Mouse (Mus musculus): ENCODE data around the gene Slc12a3. TPM values are rescaled to one million over a fixed set of nuclear protein-coding genes. Genes with fewer than 3 reads are reported as not detected.

Slc12a3 gene
- polyA plus RNA-seq, 1 experiment from 2014 or later: not detected

DNA sequence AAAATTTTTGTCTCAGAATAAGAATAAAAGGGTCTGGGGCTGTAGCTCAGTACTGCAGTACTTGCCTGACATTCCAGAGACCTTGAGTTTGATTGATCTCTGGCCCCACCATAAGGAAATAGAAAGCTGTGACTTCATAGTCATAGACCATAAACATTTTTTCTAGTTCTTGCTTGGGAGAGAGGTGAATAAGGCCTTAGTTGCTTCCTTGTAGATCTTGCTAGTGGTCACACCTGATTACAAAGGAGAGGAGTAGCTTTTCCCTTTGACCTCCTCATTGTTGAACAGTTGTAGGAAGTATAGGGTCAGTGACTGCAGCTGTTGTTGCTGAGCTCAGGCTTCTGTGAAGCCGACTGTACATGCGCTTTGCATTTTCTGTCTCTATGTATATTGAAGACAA lies 24.6 kb upstream of the Slc12a3 start:
- no peak overlapping the region for H3K4me2 ChIP-seq
- no peaks in the 10 kb centered on the region for H3K27me3 ChIP-seq (replicated peaks)
- peaks cover 85% of the 10 kb centered on the region for H3K36me3 ChIP-seq
- H3K4me1 ChIP-seq: peaks cover 19% of the 10 kb centered on the region
- H3K4me3 ChIP-seq: no peak overlapping the region
- ATAC-seq: no peak
- H3K9ac ChIP-seq: no peak overlapping the region
- H3K27ac ChIP-seq: no peak overlapping the region
- WGBS (ENCODE audit: insufficient replicate concordance): 91% methylated on average over 2 of the region's 2 CpGs
- no peaks in the 10 kb centered on the region for H3K9me3 ChIP-seq (replicated peaks)

DNA sequence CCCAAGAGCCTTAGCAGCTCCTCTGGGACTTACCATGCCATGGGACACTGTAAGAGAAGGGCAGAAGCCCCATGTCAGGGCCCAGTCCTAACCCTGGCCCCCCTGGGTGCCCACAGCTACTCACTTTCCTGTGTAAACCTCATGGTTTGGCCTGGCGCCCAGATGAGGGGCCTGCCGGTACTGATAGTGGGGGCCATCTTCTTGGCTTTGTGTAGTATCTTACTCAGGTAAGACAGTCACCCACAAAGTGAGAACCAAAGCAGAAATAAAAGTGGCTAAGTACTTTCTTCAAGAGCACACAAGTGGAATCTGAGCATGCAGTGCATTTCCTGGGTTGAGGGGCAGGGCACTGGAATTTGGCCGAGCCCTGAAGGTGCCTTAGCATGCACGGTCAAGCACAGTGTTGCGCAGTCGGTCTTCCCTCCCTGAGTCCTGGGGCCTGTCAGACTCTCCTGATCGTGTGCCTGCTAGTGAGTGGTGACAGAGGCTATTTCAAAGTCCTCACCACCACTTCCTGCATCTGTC lies 21.9 kb upstream of the Slc12a3 start:
- H3K9me3 ChIP-seq (replicated peaks): no peaks in the 10 kb centered on the region
- 59% methylated on average over 7 of the region's 7 CpGs for WGBS (ENCODE audit: insufficient replicate concordance)
- ATAC-seq: peak; percentile 77

DNA sequence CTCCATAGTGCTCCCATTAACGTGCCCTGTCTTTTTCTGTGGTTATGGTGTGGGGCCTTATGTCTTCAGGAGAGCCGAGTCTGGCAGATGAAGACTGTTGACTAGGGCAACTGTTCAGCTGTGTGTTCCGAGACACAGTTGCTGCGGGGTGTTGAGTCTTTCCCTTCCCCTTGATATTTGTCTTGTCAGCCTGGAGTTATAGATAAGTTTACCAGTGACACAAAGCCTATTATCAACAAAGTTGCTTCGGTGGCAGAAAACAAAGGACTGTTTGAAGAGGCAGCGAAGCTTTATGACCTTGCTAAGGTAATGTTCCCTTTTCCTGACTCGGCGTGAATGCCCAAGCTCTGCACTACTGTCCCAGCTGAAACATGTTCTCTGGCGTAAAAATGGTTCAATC lies 21.3 kb upstream of the Slc12a3 start:
- Histone ChIP-seq H3K27me3 (replicated peaks) (no peaks in the 10 kb centered on the region), H3K4me2 (no peak overlapping the region), H3K27ac (peak overlapping the region; percentile 45; the same call in 1 of the 2 replicates), H3K4me3 (no peak overlapping the region), H3K4me1 (peaks cover 19% of the 10 kb centered on the region), H3K9ac (no peak overlapping the region), H3K36me3 (peaks cover 92% of the 10 kb centered on the region), H3K9me3 (replicated peaks) (no peaks in the 10 kb centered on the region)
- ATAC-seq: peak; percentile 69
- WGBS (ENCODE audit: insufficient replicate concordance): 41% methylated on average over 9 of the region's 9 CpGs

More for the DNA sequence above, 21.9 kb upstream of the Slc12a3 start:
- Histone ChIP-seq H3K4me2 (no peak overlapping the region), H3K36me3 (peaks cover 92% of the 10 kb centered on the region), H3K4me1 (peaks cover 19% of the 10 kb centered on the region), H3K27me3 (replicated peaks) (no peaks in the 10 kb centered on the region), H3K4me3 (no peak overlapping the region), H3K9ac (no peak overlapping the region), H3K27ac (peak overlapping the region; percentile 45; the same call in 1 of the 2 replicates)

DNA sequence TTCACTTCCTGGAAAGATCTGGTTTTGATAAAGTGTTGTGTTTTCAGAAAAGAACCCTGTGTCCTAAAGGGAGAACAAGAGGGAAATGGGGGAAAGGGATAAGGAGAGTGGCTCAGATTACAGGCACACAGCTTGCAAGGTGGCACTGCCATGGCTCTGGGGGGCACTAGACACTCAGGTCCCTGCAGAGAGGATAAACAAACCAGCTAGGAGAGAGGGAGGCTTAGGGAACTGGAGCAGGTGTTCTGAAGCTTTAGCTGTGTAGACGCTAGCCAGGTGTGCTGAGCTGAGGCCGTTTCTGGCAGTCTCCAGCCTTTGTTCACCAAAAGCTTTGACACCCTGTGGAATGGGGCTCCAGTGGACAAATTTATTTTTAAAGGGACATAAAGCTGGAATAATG lies 14.9 kb upstream of the Slc12a3 start:
- H3K4me1 ChIP-seq: no peaks in the 10 kb centered on the region
- H3K36me3 ChIP-seq: peaks cover 57% of the 10 kb centered on the region
- no peak overlapping the region for H3K9ac ChIP-seq
- ATAC-seq: no peak
- no peak overlapping the region for H3K4me2 ChIP-seq
- no peaks in the 10 kb centered on the region for H3K27me3 ChIP-seq (replicated peaks)
- no peak overlapping the region for H3K27ac ChIP-seq
- H3K4me3 ChIP-seq: no peak overlapping the region
- 91% methylated on average over 2 of the region's 2 CpGs for WGBS (ENCODE audit: insufficient replicate concordance)
- no peaks in the 10 kb centered on the region for H3K9me3 ChIP-seq (replicated peaks)

DNA sequence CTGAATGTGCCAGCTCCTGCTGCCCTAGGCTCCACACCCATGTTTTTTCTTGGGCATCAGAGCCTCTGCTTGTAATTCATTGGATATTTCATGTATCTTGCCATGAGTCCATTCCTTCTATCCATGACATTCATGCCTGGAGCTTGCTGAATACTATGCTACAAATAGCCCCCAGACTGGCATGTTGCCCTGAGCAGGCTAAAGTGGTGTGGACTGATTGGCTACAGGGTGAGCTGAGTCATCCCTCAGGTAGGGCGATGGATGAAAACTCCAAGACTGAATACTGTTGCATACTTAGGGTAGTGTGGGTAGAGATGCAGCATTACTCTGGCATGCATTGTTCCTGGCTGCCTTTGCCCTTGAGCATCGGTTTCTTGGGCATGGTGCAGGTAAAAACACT lies 11.8 kb upstream of the Slc12a3 start:
- Histone ChIP-seq H3K36me3 (peaks cover 28% of the 10 kb centered on the region), H3K27ac (no peak overlapping the region), H3K27me3 (replicated peaks) (no peaks in the 10 kb centered on the region), H3K9me3 (replicated peaks) (no peaks in the 10 kb centered on the region), H3K9ac (no peak overlapping the region), H3K4me3 (no peak overlapping the region), H3K4me2 (no peak overlapping the region), H3K4me1 (no peaks in the 10 kb centered on the region)
- ATAC-seq: no peak
- WGBS (ENCODE audit: insufficient replicate concordance): 88% methylated on average over 2 of the region's 2 CpGs

DNA sequence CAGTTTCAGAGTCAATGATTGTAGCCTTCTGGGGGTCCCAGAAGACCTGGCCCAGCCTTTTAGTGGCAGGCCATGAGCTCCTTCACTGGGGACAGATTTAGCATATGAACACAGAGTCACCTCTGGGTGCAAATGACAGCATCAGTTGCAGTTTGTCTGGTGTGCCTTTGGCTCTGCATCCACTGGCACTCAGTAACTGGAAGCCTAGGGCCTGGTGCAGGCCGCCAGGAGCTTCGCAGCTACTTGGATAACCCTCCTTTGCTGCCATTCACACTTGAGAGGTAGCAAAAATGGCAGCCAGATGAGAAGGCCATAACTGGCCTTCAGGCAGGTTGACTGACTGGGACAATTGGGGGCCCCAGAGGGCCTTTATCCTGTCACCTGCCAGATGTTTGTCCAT lies 11.3 kb upstream of the Slc12a3 start:
- Histone ChIP-seq H3K4me1 (no peaks in the 10 kb centered on the region), H3K4me2 (no peak overlapping the region)

DNA sequence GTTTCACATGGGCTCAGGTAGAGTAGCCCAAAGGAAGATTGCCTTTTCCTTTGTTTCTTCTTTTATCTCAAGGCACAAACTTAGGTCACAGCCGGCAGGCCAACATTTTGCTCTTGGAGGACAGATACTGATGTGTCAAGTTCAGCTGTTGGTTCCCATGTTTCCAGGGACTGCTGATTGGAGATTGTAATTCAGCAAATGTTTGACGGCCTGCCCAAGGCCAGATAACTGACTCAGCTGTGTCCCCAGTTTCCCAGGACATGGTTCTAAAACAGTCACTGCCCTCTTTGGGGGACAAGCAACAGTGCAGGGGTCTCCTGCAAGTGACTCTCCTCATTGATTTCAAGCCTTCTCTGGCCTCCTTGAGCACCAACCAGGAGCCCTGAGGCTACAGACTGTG lies 9.0 kb upstream of the Slc12a3 start:
- WGBS (ENCODE audit: insufficient replicate concordance): 63% methylated on average over 2 of the region's 2 CpGs
- no peak overlapping the region for H3K4me3 ChIP-seq
- H3K27ac ChIP-seq: no peak overlapping the region
- no peak overlapping the region for H3K4me2 ChIP-seq
- no peak for ATAC-seq
- H3K27me3 ChIP-seq (replicated peaks): no peaks in the 10 kb centered on the region
- peaks cover 8% of the 10 kb centered on the region; the same call in 1 of the 2 replicates for H3K36me3 ChIP-seq
- H3K9me3 ChIP-seq (replicated peaks): no peaks in the 10 kb centered on the region
- no peaks in the 10 kb centered on the region for H3K4me1 ChIP-seq
- H3K9ac ChIP-seq: no peak overlapping the region

More for the DNA sequence above, 11.3 kb upstream of the Slc12a3 start:
- WGBS (ENCODE audit: insufficient replicate concordance): 80% methylated on average over 2 of the region's 2 CpGs
- no peak overlapping the region for H3K4me3 ChIP-seq
- H3K27ac ChIP-seq: no peak overlapping the region
- H3K27me3 ChIP-seq (replicated peaks): no peaks in the 10 kb centered on the region
- H3K36me3 ChIP-seq: peaks cover 23% of the 10 kb centered on the region
- no peaks in the 10 kb centered on the region for H3K9me3 ChIP-seq (replicated peaks)
- ATAC-seq: no peak
- H3K9ac ChIP-seq: no peak overlapping the region

DNA sequence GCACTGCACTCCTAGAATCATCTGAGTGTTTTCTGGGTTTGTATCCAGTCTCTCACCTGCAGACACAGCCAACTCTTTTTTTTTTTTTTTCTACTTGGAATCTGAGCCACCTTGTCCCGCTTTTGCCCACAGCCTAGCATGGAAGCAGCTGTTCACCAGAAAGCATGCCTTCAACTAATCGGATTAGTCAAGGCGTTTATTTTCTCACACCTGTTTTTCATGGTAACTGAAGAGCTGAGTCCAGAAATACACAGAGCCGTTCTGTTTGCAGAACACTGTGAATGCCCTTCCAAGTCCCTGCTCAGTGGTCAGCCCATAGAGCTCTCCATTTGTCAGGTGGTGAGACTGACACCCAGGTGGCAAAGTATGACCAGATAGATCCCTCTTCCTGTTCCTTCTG lies 6.9 kb upstream of the Slc12a3 start:
- H3K27me3 ChIP-seq (replicated peaks): 0 out of 2 replicates have a peak, but pooled peaks cover 6% of the 10 kb centered on the region
- H3K9me3 ChIP-seq (replicated peaks): no peaks in the 10 kb centered on the region
- ATAC-seq: no peak
- no peak overlapping the region for H3K4me2 ChIP-seq
- no peak overlapping the region for H3K4me3 ChIP-seq
- H3K27ac ChIP-seq: no peak overlapping the region
- H3K9ac ChIP-seq: no peak overlapping the region
- H3K36me3 ChIP-seq: no peaks in the 10 kb centered on the region
- 71% methylated on average over 4 of the region's 4 CpGs for WGBS (ENCODE audit: insufficient replicate concordance)
- H3K4me1 ChIP-seq: no peaks in the 10 kb centered on the region

DNA sequence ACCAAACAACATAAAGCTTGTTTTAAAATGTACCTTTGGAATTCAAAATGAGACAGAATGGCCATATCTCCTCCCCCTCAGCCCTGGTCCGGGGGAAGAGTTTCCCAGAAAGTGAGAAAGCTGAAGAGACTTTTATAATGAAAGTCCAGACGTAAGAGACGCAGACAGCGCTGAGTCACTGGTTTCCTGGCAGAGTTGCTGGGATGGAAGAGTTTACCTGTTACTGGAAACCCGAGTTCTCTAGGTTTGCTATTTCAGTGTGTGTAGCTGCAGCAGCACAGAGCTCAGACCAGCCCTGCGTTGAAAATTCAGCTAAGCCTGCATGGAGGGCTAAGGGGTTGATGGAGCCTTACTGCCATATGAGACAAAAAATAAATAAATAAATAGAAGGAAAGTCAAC lies 6.0 kb upstream of the Slc12a3 start:
- 62% methylated on average over 6 of the region's 6 CpGs for WGBS (ENCODE audit: insufficient replicate concordance)
- Histone ChIP-seq H3K4me1 (no peaks in the 10 kb centered on the region), H3K27ac (no peak overlapping the region)

DNA sequence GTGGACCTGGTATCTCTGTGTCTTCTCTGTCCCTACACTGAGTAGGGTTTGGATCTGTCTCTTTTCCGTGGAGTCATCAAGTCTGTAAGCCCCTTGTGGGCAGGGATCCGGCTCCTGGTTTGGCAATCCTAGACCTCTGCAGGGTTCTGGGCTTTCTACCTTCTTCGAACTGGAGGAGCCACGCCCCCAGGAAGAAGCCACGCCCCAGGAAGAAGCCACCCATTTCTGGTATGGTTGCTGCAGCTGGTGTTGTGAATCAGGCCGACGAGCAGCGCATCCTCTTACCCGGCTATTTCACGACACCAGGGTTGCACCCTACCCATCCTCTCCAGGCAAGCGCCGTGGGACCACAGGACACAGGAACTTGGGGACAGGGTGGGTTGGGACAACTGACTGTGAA lies 4.9 kb upstream of the Slc12a3 start:
- Histone ChIP-seq H3K4me1 (no peaks in the 10 kb centered on the region), H3K9me3 (replicated peaks) (no peaks in the 10 kb centered on the region), H3K27ac (no peak overlapping the region), H3K4me2 (no peak overlapping the region), H3K4me3 (no peak overlapping the region), H3K36me3 (no peaks in the 10 kb centered on the region), H3K9ac (no peak overlapping the region), H3K27me3 (replicated peaks) (0 out of 2 replicates have a peak, but pooled peaks cover 9% of the 10 kb centered on the region)
- ATAC-seq: no peak
- WGBS (ENCODE audit: insufficient replicate concordance): 36% methylated on average over 12 of the region's 12 CpGs

More for the DNA sequence above, 6.0 kb upstream of the Slc12a3 start:
- H3K36me3 ChIP-seq: no peaks in the 10 kb centered on the region
- no peak for ATAC-seq
- H3K27me3 ChIP-seq (replicated peaks): 0 out of 2 replicates have a peak, but pooled peaks cover 6% of the 10 kb centered on the region
- H3K4me3 ChIP-seq: no peak overlapping the region
- H3K9me3 ChIP-seq (replicated peaks): no peaks in the 10 kb centered on the region
- H3K4me2 ChIP-seq: no peak overlapping the region
- H3K9ac ChIP-seq: no peak overlapping the region

DNA sequence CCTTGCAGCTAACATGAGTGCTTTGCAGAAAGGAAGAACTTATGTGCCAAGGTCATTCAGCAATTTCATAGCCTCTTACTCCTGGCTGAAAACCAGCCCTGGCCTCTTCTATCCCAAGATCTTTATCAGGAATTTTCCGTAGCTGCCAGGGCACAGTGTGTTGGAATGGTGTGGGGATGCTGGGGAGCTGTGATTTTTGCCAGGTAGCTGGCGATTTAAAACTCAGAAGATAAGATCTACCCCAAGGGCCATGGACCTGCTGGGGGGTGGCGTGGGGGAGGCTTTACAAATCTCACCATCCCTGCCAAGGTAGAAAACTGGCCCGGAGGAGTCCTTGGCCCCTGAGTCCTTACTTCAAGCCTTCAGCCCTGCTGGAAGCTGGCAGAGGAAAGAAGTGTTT lies 3.0 kb upstream of the Slc12a3 start:
- WGBS (ENCODE audit: insufficient replicate concordance): 47% methylated on average over 4 of the region's 4 CpGs
- Histone ChIP-seq H3K4me3 (no peak overlapping the region), H3K4me2 (no peak overlapping the region), H3K4me1 (no peaks in the 10 kb centered on the region), H3K9me3 (replicated peaks) (no peaks in the 10 kb centered on the region), H3K27me3 (replicated peaks) (0 out of 2 replicates have a peak, but pooled peaks cover 17% of the 10 kb centered on the region), H3K9ac (no peak overlapping the region), H3K36me3 (no peaks in the 10 kb centered on the region), H3K27ac (no peak overlapping the region)
- no peak for ATAC-seq

DNA sequence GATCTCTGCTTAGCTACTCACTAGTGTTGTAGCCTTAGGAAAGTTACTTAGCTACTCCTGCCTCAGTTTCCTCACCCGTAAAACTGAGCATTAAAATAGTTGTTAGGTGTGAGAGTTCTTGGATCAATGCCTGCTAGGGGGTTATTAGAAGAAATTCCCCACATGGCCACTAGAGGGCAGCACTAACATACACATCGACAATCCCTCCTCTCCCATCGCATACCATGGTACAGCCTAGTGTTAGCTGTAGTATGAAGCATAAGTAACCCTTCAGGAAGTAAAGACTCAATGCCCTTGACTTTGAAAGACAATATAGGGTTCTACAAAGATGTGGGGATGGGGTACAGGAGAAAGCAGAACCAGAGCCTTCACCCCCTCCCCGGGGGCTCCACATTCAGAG lies 1.7 kb downstream of the Slc12a3 start:
- Histone ChIP-seq H3K9ac (no peak overlapping the region), H3K4me1 (no peaks in the 10 kb centered on the region), H3K36me3 (no peaks in the 10 kb centered on the region), H3K4me2 (no peak overlapping the region), H3K4me3 (no peak overlapping the region), H3K27me3 (replicated peaks) (peaks cover 17% of the 10 kb centered on the region; the same call in 1 of the 2 replicates), H3K27ac (no peak overlapping the region), H3K9me3 (replicated peaks) (no peaks in the 10 kb centered on the region)
- WGBS (ENCODE audit: insufficient replicate concordance): 32% methylated on average over 4 of the region's 4 CpGs
- peak; percentile 50; the same call in 1 of the 2 replicates for ATAC-seq

DNA sequence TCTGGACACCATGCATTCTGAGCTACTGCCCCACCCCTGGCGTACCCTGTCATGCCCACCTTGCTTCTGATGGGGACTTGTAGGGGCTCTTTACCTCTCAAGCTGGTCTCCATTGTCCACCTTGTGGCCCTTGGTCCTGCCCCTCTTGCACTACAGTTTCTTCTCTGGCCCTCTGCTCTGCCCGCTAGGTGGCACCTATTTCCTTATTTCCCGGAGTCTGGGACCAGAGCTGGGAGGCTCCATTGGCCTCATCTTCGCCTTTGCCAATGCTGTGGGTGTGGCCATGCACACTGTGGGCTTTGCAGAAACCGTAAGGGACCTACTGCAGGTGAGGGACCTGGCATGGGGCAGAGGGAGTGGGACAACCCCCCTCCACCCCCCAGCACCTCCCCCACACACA lies 4.3 kb downstream of the Slc12a3 start:
- WGBS (ENCODE audit: insufficient replicate concordance): 30% methylated on average over 5 of the region's 5 CpGs
- no peak for ATAC-seq

More for the DNA sequence above, 4.3 kb downstream of the Slc12a3 start:
- Histone ChIP-seq H3K27me3 (replicated peaks) (peaks cover 11% of the 10 kb centered on the region; the same call in 1 of the 2 replicates), H3K36me3 (no peaks in the 10 kb centered on the region), H3K4me1 (no peaks in the 10 kb centered on the region), H3K4me2 (no peak overlapping the region), H3K9me3 (replicated peaks) (no peaks in the 10 kb centered on the region), H3K9ac (no peak overlapping the region), H3K4me3 (no peak overlapping the region), H3K27ac (no peak overlapping the region)

All from liver, embryonic 12.5 days (tissue).